Mouse (Mus musculus) small intestine, adult 2 months (tissue): ENCODE data around the gene Qsox2.

Experiments used
- CTCF ChIP-seq: fragments of 200-500 bp; IDR thresholded peaks from 2 replicates; pipeline ENCODE4 v1.5.1; 2012; ENCODE audit warnings: low read depth, mild to moderate bottlenecking, control low read depth, inconsistent platforms, low read length, moderate library complexity, mixed read lengths; ENCODE audit not compliant: insufficient replicate concordance, insufficient read length; ENCODE audit errors: extremely low read depth
- POLR2A ChIP-seq: fragments of 200-500 bp; IDR thresholded peaks from 2 replicates; pipeline ENCODE4 v1.6.1; 2012; ENCODE audit warnings: low read depth, mild to moderate bottlenecking, control low read depth, inconsistent platforms, low read length, moderate library complexity

DNA sequence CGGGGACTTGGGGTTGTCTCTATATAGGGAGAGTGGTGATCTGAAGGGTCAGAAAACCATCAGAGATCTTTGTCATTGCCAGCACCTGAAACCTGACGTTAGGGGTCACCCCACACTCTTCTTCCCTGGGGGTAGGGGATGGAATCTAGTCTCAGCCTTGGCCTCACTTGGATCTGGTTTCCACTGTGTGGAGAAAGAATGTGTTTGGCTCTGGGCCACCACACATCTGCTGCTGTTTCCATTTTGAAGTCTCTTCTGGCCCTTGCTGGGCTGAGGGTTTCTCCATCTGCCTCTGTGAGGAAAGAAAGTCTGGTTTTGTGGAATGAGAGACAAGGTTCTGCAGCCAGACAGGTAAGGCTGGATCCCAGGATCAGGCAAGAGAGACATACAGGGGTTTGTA, 27.8 kb upstream of the Qsox2 start:
- TF ChIP-seq CTCF: no peak
- TF ChIP-seq POLR2A: no peak
